In the genomic region with DNA sequence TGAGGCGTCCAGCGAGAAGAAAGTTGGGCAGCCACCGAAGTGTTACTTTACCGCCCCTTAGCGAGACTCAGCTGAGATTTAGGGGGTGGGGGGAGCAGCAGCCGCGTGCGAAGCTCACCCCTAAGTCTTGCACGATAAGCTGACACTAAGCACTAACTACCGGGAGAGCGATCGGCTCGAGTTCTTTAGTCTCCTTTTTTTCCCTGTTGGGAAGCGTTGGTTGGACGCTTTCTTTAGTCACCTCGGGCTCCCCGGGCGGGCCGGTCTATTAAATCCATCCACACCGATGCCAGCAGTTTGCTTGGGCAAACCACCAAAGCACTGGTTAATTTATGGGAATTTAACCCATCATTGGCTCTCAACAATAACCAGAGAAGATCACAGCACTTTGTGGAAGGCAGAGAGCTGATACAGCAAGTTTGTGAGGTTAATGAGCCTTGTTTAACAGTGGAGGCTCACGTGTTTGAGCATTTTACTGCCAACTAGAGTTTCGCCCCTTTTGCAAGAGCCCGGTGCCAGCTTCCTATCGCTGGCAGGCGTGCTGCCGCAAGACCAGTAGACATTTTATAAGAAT, we compare ENCODE assay signal across 8 mouse cellular contexts. TPM values are rescaled to one million over a fixed set of nuclear protein-coding genes. Genes with fewer than 3 reads are reported as not detected.
DNase-seq lines count a peak whose midpoint lies in the region; ATAC-seq lines count a peak whose summit lies in the region.

No protein-coding gene starts in this region.

- WGBS in embryonic facial prominence, embryonic 10.5 days = 2% methylated on average over 26 of the region's 26 CpGs
- WGBS in lung, embryonic 16.5 days = 0% methylated on average over 26 of the region's 26 CpGs

- intact Hi-C loops in heart, postnatal 10 days (cut with DNase I) = loop anchor here (5.0 kb wide), 1 partner anchor 36 kb away; no protein-coding TSS in a partner anchor

- peak overlapping the region; percentile 96 for H3K9ac ChIP-seq in lung, embryonic 16.5 days (ENCODE audit: low read length)

- H3K4me1 ChIP-seq in embryonic facial prominence, embryonic 10.5 days = peaks cover 42% of the 10 kb centered on the region
- peaks cover 29% of the 10 kb centered on the region for H3K4me1 ChIP-seq in lung, embryonic 16.5 days (replicated peaks; ENCODE audit: control insufficient read depth, insufficient read depth, low read length)

- no peaks in the 10 kb centered on the region for H3K9me3 ChIP-seq in embryonic facial prominence, embryonic 10.5 days
- no peaks in the 10 kb centered on the region for H3K9me3 ChIP-seq in lung, embryonic 16.5 days (ENCODE audit: control insufficient read depth, low read length)

- ATAC-seq in lung, embryonic 16.5 days (ENCODE audit: low read depth) = no peak; the same call in 1 of the 2 replicates

- DNase-seq in adrenal gland, adult 18-20 months (ENCODE audit: low spot score in 2 of 2) = peak; percentile 46 to 51
- DNase-seq in adrenal gland, postnatal 4 days (ENCODE audit: low spot score in 2 of 2) = no peak
- DNase-seq in adipocyte (ENCODE audit: low spot score) = peak; percentile 76
- no peak for DNase-seq in embryonic facial prominence, embryonic 10.5 days (ENCODE audit: low spot score)
- DNase-seq in heart, postnatal 10 days = peak; percentile 65 to 67
- DNase-seq in kidney, postnatal 25 days = peak; percentile 79 to 87
- DNase-seq in retina, adult 2 months (ENCODE audit: low read depth, low spot score) = peak; percentile 70

- peaks cover 22% of the 10 kb centered on the region for H3K27me3 ChIP-seq in embryonic facial prominence, embryonic 10.5 days (replicated peaks; ENCODE audit: low read depth, poor library complexity, severe bottlenecking)
- H3K27me3 ChIP-seq in lung, embryonic 16.5 days (ENCODE audit: control insufficient read depth, insufficient read depth, low read depth, low read length) = no peaks in the 10 kb centered on the region

- H3K4me2 ChIP-seq in lung, embryonic 16.5 days (ENCODE audit: low read depth, low read length) = peak overlapping the region; percentile 86

- H3K36me3 ChIP-seq in embryonic facial prominence, embryonic 10.5 days (replicated peaks) = 0 out of 2 replicates have a peak, but pooled peaks cover 3% of the 10 kb centered on the region
- H3K36me3 ChIP-seq in lung, embryonic 16.5 days (ENCODE audit: control insufficient read depth, insufficient read depth, low read length) = no peaks in the 10 kb centered on the region; the same call in 1 of the 2 replicates

- peak overlapping the region; percentile 96 for H3K27ac ChIP-seq in embryonic facial prominence, embryonic 10.5 days (replicated peaks)
- H3K27ac ChIP-seq in lung, embryonic 16.5 days (ENCODE audit: low read length) = peak overlapping the region; percentile 89

- peak overlapping the region; percentile 95 for H3K4me3 ChIP-seq in embryonic facial prominence, embryonic 10.5 days
- peak overlapping the region; percentile 98 for H3K4me3 ChIP-seq in lung, embryonic 16.5 days (ENCODE audit: low read length)

RNA-seq across cellular contexts. Expression of gene Sntb2, which starts 1.0 kb away (rescaled TPM):
- 10 to 100 TPM; 16.9 to 20.9 TPM for total RNA-seq in adrenal gland, adult 18-20 months (2021)
- 10 to 100 TPM; 37.2 to 39.0 TPM for total RNA-seq in adrenal gland, postnatal 4 days (2021)
- 11.6 and 12.3 TPM in 2 replicates for polyA plus RNA-seq in embryonic facial prominence, embryonic 10.5 days (2016; fragmentation: Nextera tagmentation; extraction: Ambion mirVana)
- total RNA-seq in heart, postnatal 10 days (2021) = 10 to 100 TPM; 27.1 to 27.6 TPM
- polyA plus RNA-seq in lung, embryonic 16.5 days (2015; fragmentation: Nextera tagmentation; extraction: Ambion mirVana) = 15.0 and 15.7 TPM in 2 replicates

RNA-seq across cellular contexts. Expression of gene Utp4, which starts 43.1 kb away (rescaled TPM):
- 10 to 100 TPM; 48.9 to 50.9 TPM for total RNA-seq in adrenal gland, adult 18-20 months (2021)
- 10 to 100 TPM; 45.1 to 47.0 TPM for total RNA-seq in adrenal gland, postnatal 4 days (2021)
- polyA plus RNA-seq in embryonic facial prominence, embryonic 10.5 days (2016; fragmentation: Nextera tagmentation; extraction: Ambion mirVana) = 100 and 103 TPM in 2 replicates
- 10 to 100 TPM; 23.8 to 25.0 TPM for total RNA-seq in heart, postnatal 10 days (2021)
- 54.4 and 59.7 TPM in 2 replicates for polyA plus RNA-seq in lung, embryonic 16.5 days (2015; fragmentation: Nextera tagmentation; extraction: Ambion mirVana)

Comparison
In these comparisons a context has a peak if more than half of its experiments do, and no peak if none do; other contexts are left out.
1. DNase-seq: peak in adrenal gland, adult 18-20 months (2 of 2), adipocyte (single experiment), heart, postnatal 10 days (2 of 2), kidney, postnatal 25 days (2 of 2) and retina, adult 2 months (single experiment); none in adrenal gland, postnatal 4 days (0 of 2) and embryonic facial prominence, embryonic 10.5 days (single experiment).